Mouse (Mus musculus): Measurements from ENCODE around the gene Ldhd. TPM values are rescaled to one million over a fixed set of nuclear protein-coding genes. Genes with fewer than 3 reads are reported as not detected.
A peak's percentile ranks its signal among the peaks of the same experiment; 100 is the strongest.

Ldhd gene
- polyA plus RNA-seq, 1 experiment from 2014 or later: 0.41 TPM

DNA sequence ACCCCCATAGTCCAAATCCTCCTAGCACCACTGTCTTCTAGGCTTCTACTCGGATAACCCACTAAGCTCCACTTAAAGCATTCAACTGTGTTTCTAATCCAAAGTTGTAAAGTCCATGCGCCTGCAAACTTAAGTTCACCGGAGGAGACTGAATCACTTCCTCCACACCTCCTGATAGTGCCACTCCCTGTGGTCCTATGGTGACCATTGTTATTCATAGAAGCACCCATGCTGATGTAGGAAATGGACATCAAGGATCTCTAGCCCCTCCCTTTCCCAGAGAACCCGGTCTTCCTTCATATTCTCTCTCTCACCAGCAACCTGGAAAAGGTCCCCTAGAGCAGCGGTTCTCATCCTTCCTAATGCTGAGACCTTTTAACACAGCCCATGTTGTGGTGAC is 17.0 kb downstream of the Ldhd start:
- Histone ChIP-seq H3K4me2 (replicated peaks) (no peak overlapping the region), H3K27me3 (no peaks in the 10 kb centered on the region), H3K36me3 (peaks cover 34% of the 10 kb centered on the region), H3K4me1 (peaks cover 12% of the 10 kb centered on the region; the same call in 1 of the 2 replicates), H3K4me3 (no peak overlapping the region), H3K27ac (no peak overlapping the region), H3K9me3 (no peaks in the 10 kb centered on the region), H3K9ac (no peak overlapping the region)
- no peak for ATAC-seq (ENCODE audit: low FRiP score, low read depth)
- 78% methylated on average over 5 of the region's 5 CpGs for WGBS

DNA sequence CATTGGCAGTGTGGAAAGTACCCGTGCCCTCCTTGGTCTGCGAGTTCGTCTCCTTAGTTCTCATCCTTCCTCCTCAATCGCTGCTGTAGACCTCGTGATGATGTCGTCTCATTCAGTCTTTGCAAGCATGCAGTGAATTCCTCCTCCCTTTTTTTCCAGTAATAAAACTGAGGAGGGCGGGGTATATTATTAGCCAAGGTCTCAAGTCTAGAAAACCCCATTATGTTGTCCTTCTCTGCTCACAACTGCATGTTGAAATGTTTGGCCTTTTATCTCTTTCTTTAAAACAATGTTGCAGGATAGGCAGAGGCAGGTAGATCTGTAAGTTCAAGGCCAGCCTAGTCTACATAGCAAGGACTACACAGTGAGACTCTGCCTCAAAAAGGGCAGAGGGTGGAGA is 22.8 kb downstream of the Ldhd start:
- H3K9ac ChIP-seq: no peak overlapping the region
- peaks cover 6% of the 10 kb centered on the region; the same call in 1 of the 2 replicates for H3K4me1 ChIP-seq
- peaks cover 30% of the 10 kb centered on the region for H3K36me3 ChIP-seq
- H3K4me3 ChIP-seq: no peak overlapping the region
- H3K4me2 ChIP-seq (replicated peaks): no peak overlapping the region
- no peaks in the 10 kb centered on the region for H3K9me3 ChIP-seq
- H3K27ac ChIP-seq: no peak overlapping the region
- ATAC-seq (ENCODE audit: low FRiP score, low read depth): no peak
- WGBS: 85% methylated on average over 7 of the region's 7 CpGs
- H3K27me3 ChIP-seq: no peaks in the 10 kb centered on the region

DNA sequence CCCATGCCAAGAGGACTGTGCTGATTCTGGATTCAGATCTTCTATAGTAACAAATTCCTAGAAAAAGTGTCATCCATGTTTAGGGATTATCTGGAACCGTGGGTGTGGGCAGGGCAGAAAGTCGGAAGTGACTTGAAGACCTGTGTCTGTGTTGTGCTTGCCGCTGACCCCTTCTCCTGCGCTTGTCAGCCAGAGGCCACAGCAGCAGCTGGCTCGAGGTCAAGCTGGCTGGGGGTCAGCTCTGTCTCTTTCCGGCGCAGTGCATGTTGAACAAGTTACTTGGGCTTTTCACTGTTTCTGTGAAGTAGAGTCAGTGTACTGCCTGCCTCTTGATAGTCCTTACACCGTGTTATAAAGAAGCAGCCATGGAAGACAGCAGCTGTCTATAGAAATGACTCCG is 23.2 kb downstream of the Ldhd start:
- no peak for ATAC-seq (ENCODE audit: low FRiP score, low read depth)
- Histone ChIP-seq H3K9me3 (no peaks in the 10 kb centered on the region), H3K27ac (no peak overlapping the region), H3K4me2 (replicated peaks) (no peak overlapping the region), H3K4me3 (no peak overlapping the region), H3K4me1 (peaks cover 6% of the 10 kb centered on the region; the same call in 1 of the 2 replicates), H3K27me3 (no peaks in the 10 kb centered on the region), H3K9ac (no peak overlapping the region), H3K36me3 (peaks cover 26% of the 10 kb centered on the region)
- WGBS: 88% methylated on average over 9 of the region's 9 CpGs

GRCm38 (mm10) chr8:111604986-111605385 is 25.2 kb downstream of the Ldhd start:
- Histone ChIP-seq H3K36me3 (peaks cover 13% of the 10 kb centered on the region; the same call in 1 of the 2 replicates), H3K9me3 (no peaks in the 10 kb centered on the region), H3K9ac (no peak overlapping the region), H3K4me2 (replicated peaks) (no peak overlapping the region), H3K27me3 (no peaks in the 10 kb centered on the region), H3K4me1 (peaks cover 6% of the 10 kb centered on the region; the same call in 1 of the 2 replicates), H3K27ac (no peak overlapping the region), H3K4me3 (no peak overlapping the region)
- 77% methylated on average over 2 of the region's 2 CpGs for WGBS
- ATAC-seq (ENCODE audit: low FRiP score, low read depth): no peak

DNA sequence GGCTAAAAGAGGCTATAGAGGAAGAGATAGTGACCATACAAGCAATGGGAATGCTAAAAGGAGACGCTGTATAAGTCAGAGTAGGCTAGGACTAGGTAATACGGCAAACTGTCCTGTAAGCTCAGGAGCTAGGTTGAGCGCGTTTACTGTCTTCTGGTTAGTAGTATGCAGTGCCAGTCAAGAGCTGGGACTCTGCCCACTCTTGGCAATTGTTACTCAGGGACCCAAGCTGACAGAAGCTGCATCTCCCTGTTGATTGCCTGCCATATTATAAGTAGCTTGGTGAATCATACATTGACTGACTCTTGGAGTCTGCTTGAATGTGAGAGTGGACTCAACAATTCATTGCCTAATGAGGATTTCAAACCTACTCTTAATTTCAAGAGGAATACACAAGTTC is 28.1 kb downstream of the Ldhd start:
- no peak for ATAC-seq (ENCODE audit: low FRiP score, low read depth)
- Histone ChIP-seq H3K4me1 (peaks cover 14% of the 10 kb centered on the region), H3K27me3 (no peaks in the 10 kb centered on the region), H3K27ac (no peak overlapping the region), H3K4me3 (no peak overlapping the region), H3K4me2 (replicated peaks) (no peak overlapping the region), H3K9me3 (no peaks in the 10 kb centered on the region), H3K36me3 (peaks cover 5% of the 10 kb centered on the region; the same call in 1 of the 2 replicates), H3K9ac (no peak overlapping the region)
- 88% methylated on average over 4 of the region's 4 CpGs for WGBS

- Histone ChIP-seq H3K9me3 (no peaks in the 10 kb centered on the region), H3K9ac (no peak overlapping the region), H3K4me3 (no peak overlapping the region), H3K27ac (no peak overlapping the region), H3K4me1 (peaks cover 28% of the 10 kb centered on the region), H3K4me2 (replicated peaks) (no peak overlapping the region), H3K27me3 (no peaks in the 10 kb centered on the region), H3K36me3 (0 out of 2 replicates have a peak, but pooled peaks cover 3% of the 10 kb centered on the region)
- WGBS: 85% methylated on average over 9 of the region's 9 CpGs
- ATAC-seq (ENCODE audit: low FRiP score, low read depth): no peak
Observed at GRCm38 (mm10) chr8:111599707-111600444, 30.3 kb downstream of the Ldhd start.

GRCm38 (mm10) chr8:111597310-111597709 is 32.9 kb downstream of the Ldhd start:
- Histone ChIP-seq H3K4me1 (peaks cover 35% of the 10 kb centered on the region), H3K9me3 (no peaks in the 10 kb centered on the region), H3K9ac (no peak overlapping the region), H3K4me2 (replicated peaks) (no peak overlapping the region), H3K27me3 (no peaks in the 10 kb centered on the region), H3K36me3 (0 out of 2 replicates have a peak, but pooled peaks cover 3% of the 10 kb centered on the region), H3K27ac (peak overlapping the region; percentile 28; the same call in 1 of the 2 replicates), H3K4me3 (no peak overlapping the region)
- no peak; the same call in 1 of the 2 replicates for ATAC-seq (ENCODE audit: low FRiP score, low read depth)
- 37% methylated on average over 1 of the region's 1 CpGs for WGBS

DNA sequence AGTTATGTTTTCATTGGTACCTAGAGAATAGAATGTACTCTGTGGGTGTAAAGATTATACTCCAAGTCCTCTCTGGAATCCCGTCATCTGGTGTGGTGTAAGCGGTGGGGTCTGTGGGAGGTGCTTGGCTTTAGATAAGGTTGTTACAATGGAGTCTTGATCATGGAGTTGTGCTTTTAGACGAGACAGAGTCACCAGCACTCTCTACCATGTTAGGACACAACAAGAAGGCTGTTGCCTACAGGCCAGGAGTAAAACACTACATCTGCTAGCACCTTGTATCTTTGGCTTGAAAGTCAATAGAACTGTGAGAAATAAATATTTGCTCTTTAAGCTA is 33.7 kb downstream of the Ldhd start:
- Histone ChIP-seq H3K27ac (no peak overlapping the region), H3K9ac (no peak overlapping the region), H3K4me2 (replicated peaks) (no peak overlapping the region), H3K27me3 (no peaks in the 10 kb centered on the region), H3K36me3 (peaks cover 5% of the 10 kb centered on the region; the same call in 1 of the 2 replicates), H3K4me3 (no peak overlapping the region), H3K4me1 (peaks cover 39% of the 10 kb centered on the region), H3K9me3 (no peaks in the 10 kb centered on the region)
- no peak for ATAC-seq (ENCODE audit: low FRiP score, low read depth)
- 63% methylated on average over 3 of the region's 3 CpGs for WGBS

DNA sequence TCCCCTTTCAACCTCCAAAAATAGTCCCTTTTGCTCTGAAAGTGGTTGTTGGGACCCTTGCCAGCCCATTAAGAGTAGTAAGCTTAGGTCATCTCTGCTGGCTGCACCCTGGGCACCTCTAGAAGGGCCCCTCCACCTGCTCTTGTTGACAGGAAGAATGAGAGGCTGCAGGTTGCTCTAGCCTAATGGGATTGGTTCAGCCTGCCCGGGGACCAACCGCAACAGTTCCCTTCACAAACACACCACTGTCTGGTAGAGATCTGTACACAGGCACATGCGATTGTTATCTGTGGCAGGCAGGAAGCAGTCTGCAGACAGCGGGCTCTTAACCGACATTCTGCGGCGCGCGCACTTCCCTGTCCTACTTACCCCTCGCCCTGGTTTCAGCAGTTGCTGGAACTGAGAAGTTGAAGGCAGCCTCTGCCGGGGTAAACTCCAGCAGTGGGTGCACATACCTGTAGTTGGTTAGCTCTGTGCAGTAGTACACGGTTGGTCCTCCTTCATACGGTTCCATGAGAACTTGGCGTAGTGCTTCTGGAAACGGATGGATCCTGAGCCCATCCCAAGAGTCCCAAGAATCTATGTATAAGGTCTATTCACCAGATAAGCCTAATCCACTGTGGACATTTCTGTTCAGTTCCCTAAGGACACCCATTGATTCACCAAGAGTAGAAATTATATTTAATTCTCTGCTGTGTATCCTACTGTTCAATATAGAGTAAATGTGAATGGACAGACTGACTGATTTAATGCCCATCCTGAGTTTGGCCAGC is 34.3 kb downstream of the Ldhd start:
- no peak overlapping the region for H3K27ac ChIP-seq
- H3K27me3 ChIP-seq: no peaks in the 10 kb centered on the region
- H3K4me3 ChIP-seq: no peak overlapping the region
- H3K4me2 ChIP-seq (replicated peaks): no peak overlapping the region
- WGBS: 87% methylated on average over 15 of the region's 15 CpGs
- no peak overlapping the region for H3K9ac ChIP-seq
- no peaks in the 10 kb centered on the region for H3K9me3 ChIP-seq
- ATAC-seq (ENCODE audit: low FRiP score, low read depth): no peak
- H3K4me1 ChIP-seq: peaks cover 39% of the 10 kb centered on the region
- H3K36me3 ChIP-seq: peaks cover 11% of the 10 kb centered on the region; the same call in 1 of the 2 replicates

- no peak for ATAC-seq (ENCODE audit: low FRiP score, low read depth)
- Histone ChIP-seq H3K9me3 (no peaks in the 10 kb centered on the region), H3K9ac (no peak overlapping the region), H3K27me3 (no peaks in the 10 kb centered on the region), H3K4me2 (replicated peaks) (no peak overlapping the region), H3K4me3 (no peak overlapping the region), H3K4me1 (peaks cover 39% of the 10 kb centered on the region), H3K27ac (no peak overlapping the region), H3K36me3 (peaks cover 10% of the 10 kb centered on the region; the same call in 1 of the 2 replicates)
- 94% methylated on average over 2 of the region's 2 CpGs for WGBS
Observed at GRCm38 (mm10) chr8:111594951-111595350, 35.2 kb downstream of the Ldhd start.

- ATAC-seq (ENCODE audit: low FRiP score, low read depth): no peak
- H3K4me3 ChIP-seq: no peak overlapping the region
- H3K27me3 ChIP-seq: no peaks in the 10 kb centered on the region
- WGBS: 77% methylated on average over 3 of the region's 3 CpGs
- peaks cover 9% of the 10 kb centered on the region; the same call in 1 of the 2 replicates for H3K36me3 ChIP-seq
- no peak overlapping the region for H3K9ac ChIP-seq
- peaks cover 39% of the 10 kb centered on the region for H3K4me1 ChIP-seq
- H3K9me3 ChIP-seq: no peaks in the 10 kb centered on the region
- no peak overlapping the region for H3K27ac ChIP-seq
- no peak overlapping the region for H3K4me2 ChIP-seq (replicated peaks)
Observed at GRCm38 (mm10) chr8:111594044-111594840, 35.9 kb downstream of the Ldhd start.
